Mouse (Mus musculus) lung, adult 2 months (tissue): ENCODE measurements at regions not wholly inside any gene's neighbourhood (a gene's known extent, or its start where the extent isn't known, plus 50 kb on each side); places are given as distances from the start of the nearest gene placed in this dataset.
"Not testable (repeated sequence)": the region's sequence is repeated elsewhere in the genome, so short reads cannot be mapped to it uniquely, and the experiment has no call there.

ENCODE experiments used
- CTCF ChIP-seq: fragments of 200-500 bp; IDR thresholded peaks from 2 replicates; pipeline ENCODE4 v1.5.1; 2011; ENCODE audit warnings: mild to moderate bottlenecking, low read length, control low read depth; ENCODE audit not compliant: insufficient read depth
- POLR2A ChIP-seq: fragments of 200-500 bp; IDR thresholded peaks from 2 replicates; pipeline ENCODE4 v1.6.1; 2011; ENCODE audit warnings: low read depth, mild to moderate bottlenecking, control low read depth, low read length, borderline replicate concordance; ENCODE audit errors: extremely low read depth

DNA sequence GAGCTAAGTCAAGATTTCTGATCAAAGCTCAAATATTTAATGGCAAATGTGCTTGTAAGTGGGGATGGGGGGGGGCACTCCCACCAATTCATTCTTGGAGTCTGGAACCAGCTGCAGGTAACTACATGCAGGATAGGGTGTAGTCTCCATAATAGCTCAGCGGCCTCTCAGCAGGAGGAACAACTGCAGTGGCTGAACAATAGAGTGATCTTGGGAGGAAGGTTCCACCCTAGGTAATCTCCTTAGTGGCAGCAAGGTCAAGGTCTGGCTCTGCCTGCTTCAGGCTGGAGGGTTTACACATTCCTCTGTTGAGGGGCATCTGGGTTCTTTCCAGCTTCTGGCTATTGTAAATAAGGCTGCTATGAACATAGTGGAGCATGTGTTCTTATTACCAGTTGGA lies 164.0 kb upstream of the Klf6 start:
- not testable (repeated sequence) for TF ChIP-seq CTCF, POLR2A
